Mouse (Mus musculus) heart, embryonic 13.5 days (tissue): ENCODE results near the gene Defa30. TPM values are rescaled to one million over a fixed set of nuclear protein-coding genes. Genes with fewer than 3 reads are reported as not detected.
"Not testable (repeated sequence)": the region's sequence is repeated elsewhere in the genome, so short reads cannot be mapped to it uniquely, and the experiment has no call there.

Experiments
- ATAC-seq: fragments of 200-750 bp; cut with Nextera tagmentation; 2 replicates; pipeline ENCODE4 v1.8.0; 2017; ENCODE audit warnings: moderate TSS enrichment; ENCODE audit not compliant: insufficient number of reproducible peaks, low FRiP score, low TSS enrichment; ENCODE audit errors: extremely low read depth
- H3K27ac ChIP-seq: fragments of 300-500 bp; sonication (generic); replicated peaks from 2 replicates; pipeline ENCODE4 v1.5.1; 2015; ENCODE audit warnings: moderate library complexity, mild to moderate bottlenecking, inconsistent platforms
- H3K27me3 ChIP-seq: fragments of 300-500 bp; sonication (generic); replicated peaks from 2 replicates; pipeline ENCODE4 v1.6.1; 2015; ENCODE audit warnings: mild to moderate bottlenecking, inconsistent platforms
- H3K36me3 ChIP-seq: fragments of 300-500 bp; sonication (generic); 2 replicates; pipeline ENCODE4 v1.6.1; 2015; ENCODE audit warnings: mild to moderate bottlenecking, inconsistent platforms
- H3K4me1 ChIP-seq: fragments of 300-500 bp; sonication (generic); 2 replicates; pipeline ENCODE4 v1.6.1; 2015; ENCODE audit warnings: inconsistent platforms
- H3K4me2 ChIP-seq: fragments of 300-500 bp; sonication (generic); 2 replicates; pipeline ENCODE4 v1.6.1; 2015; ENCODE audit warnings: inconsistent platforms, mild to moderate bottlenecking, moderate library complexity
- H3K4me3 ChIP-seq: fragments of 300-500 bp; sonication (generic); 2 replicates; pipeline ENCODE4 v1.5.1; 2015; ENCODE audit warnings: moderate library complexity, mild to moderate bottlenecking, inconsistent platforms
- H3K9ac ChIP-seq: fragments of 300-500 bp; sonication (generic); 2 replicates; pipeline ENCODE4 v1.6.1; 2015; ENCODE audit warnings: inconsistent platforms, mild to moderate bottlenecking, moderate library complexity
- H3K9me3 ChIP-seq: fragments of 300-500 bp; sonication (generic); 2 replicates; pipeline ENCODE4 v1.6.1; 2016; ENCODE audit warnings: inconsistent platforms
- WGBS: fragments of 180-500 bp; shearing (Covaris S2); methylation state at CpG from one replicate; pipeline ENCODE4 v1.1.7; 2015; ENCODE audit warnings: mixed read lengths; 5-methylcytosine and 5-hydroxymethylcytosine counted together
- polyA plus RNA-seq: library from polyadenylated mRNA; unstranded; fragments of >200 nt; fragmentation: Nextera tagmentation; extraction: Ambion mirVana; gene quantifications from 2 replicates; pipeline ENCODE4 v1.2.1, GENCODE M21; 2015

Defa30 gene
- polyA plus RNA-seq = not detected in 2 replicates

- not testable (repeated sequence) for ATAC-seq, H3K9me3 ChIP-seq, H3K27ac ChIP-seq, H3K27me3 ChIP-seq, H3K9ac ChIP-seq, H3K36me3 ChIP-seq, H3K4me1 ChIP-seq, H3K4me3 ChIP-seq, H3K4me2 ChIP-seq
- WGBS = 40% methylated on average over 3 of the region's 3 CpGs
Measured at GRCm38 (mm10) chr8:21134342-21134741, at the start of gene Defa30. Gene Defa30, plus strand, starts transcription at chr8:21134642.

GRCm38 (mm10) chr8:21093106-21093505, 41.3 kb upstream of the Defa30 start:
- WGBS = 24% methylated on average over 4 of the region's 4 CpGs
- no peaks in the 10 kb centered on the region for H3K36me3 ChIP-seq
- no peaks in the 10 kb centered on the region for H3K4me1 ChIP-seq
- no peak overlapping the region for H3K4me3 ChIP-seq
- no peak for ATAC-seq
- H3K27ac ChIP-seq = no peak overlapping the region
- no peaks in the 10 kb centered on the region for H3K27me3 ChIP-seq
- no peaks in the 10 kb centered on the region for H3K9me3 ChIP-seq
- no peak overlapping the region for H3K4me2 ChIP-seq
- H3K9ac ChIP-seq = no peak overlapping the region

GRCm38 (mm10) chr8:21095950-21096349, 38.5 kb upstream of the Defa30 start, which contains the start of gene Gm14851:
Gene Gm14851, minus strand, starts transcription at chr8:21096050.
- H3K9me3 ChIP-seq, H3K9ac ChIP-seq, H3K4me1 ChIP-seq, ATAC-seq, H3K36me3 ChIP-seq, H3K27ac ChIP-seq, H3K27me3 ChIP-seq, H3K4me3 ChIP-seq, H3K4me2 ChIP-seq: not testable (repeated sequence)
- WGBS = 71% methylated on average over 1 of the region's 2 CpGs

- H3K4me3 ChIP-seq, ATAC-seq, H3K36me3 ChIP-seq, H3K27ac ChIP-seq, H3K27me3 ChIP-seq, H3K4me1 ChIP-seq, H3K9ac ChIP-seq, H3K9me3 ChIP-seq, H3K4me2 ChIP-seq: not testable (repeated sequence)
- WGBS = no CpG with 5 or more reads among the region's 1 CpGs
Measured at GRCm38 (mm10) chr8:21161977-21162376, 27.5 kb downstream of the Defa30 start, which contains the start of gene Defa22. Gene Defa22, plus strand, starts transcription at chr8:21162277.

Other genes starting within 250 kb of the Defa30 start
- gene Defb33, start 242.0 kb upstream of the Defa30 start, polyA plus RNA-seq = not detected in 2 replicates
- gene Gm15056, start 232.0 kb upstream of the Defa30 start, polyA plus RNA-seq = not detected in 2 replicates
- gene Gm6040, start 212.6 kb upstream of the Defa30 start, polyA plus RNA-seq = not detected in 2 replicates
- gene AY761185, start 189.9 kb upstream of the Defa30 start, polyA plus RNA-seq = not detected in 2 replicates
- gene Defa21, start 109.1 kb upstream of the Defa30 start, polyA plus RNA-seq = not detected in 2 replicates
- gene Defa23, start 79.6 kb upstream of the Defa30 start, polyA plus RNA-seq = not detected in 2 replicates
- gene Defa35, start 69.6 kb upstream of the Defa30 start, polyA plus RNA-seq = not detected in 2 replicates
- gene Defa25, start 50.2 kb upstream of the Defa30 start, polyA plus RNA-seq = not detected in 2 replicates
- gene Gm14851, start 38.6 kb upstream of the Defa30 start, polyA plus RNA-seq = not detected in 2 replicates
- gene Defa22, start 27.6 kb downstream of the Defa30 start, polyA plus RNA-seq = not detected in 2 replicates
- gene Defa31, start 57.0 kb downstream of the Defa30 start, polyA plus RNA-seq = not detected in 2 replicates
- gene Gm15293, start 66.9 kb downstream of the Defa30 start, polyA plus RNA-seq = not detected in 2 replicates
- gene Gm15292, start 115.1 kb downstream of the Defa30 start, polyA plus RNA-seq = not detected in 2 replicates
- gene Defa27, start 180.9 kb downstream of the Defa30 start, polyA plus RNA-seq = not detected in 2 replicates
- not detected in 2 replicates for gene Defa29, start 192.4 kb downstream of the Defa30 start, polyA plus RNA-seq
- not detected in 2 replicates for gene Defa2, start 243.9 kb downstream of the Defa30 start, polyA plus RNA-seq